Mouse (Mus musculus): ENCODE measurements around the gene Gpn1.
"Not testable (repeated sequence)": the region's sequence is repeated elsewhere in the genome, so short reads cannot be mapped to it uniquely, and the experiment has no call there.

The Gpn1 gene

GRCm38 (mm10) chr5:31494513-31495297, at the start of gene Gpn1:
TSS of gene Gpn1 (plus strand) at chr5:31494741.
- peak; percentile 94 for DNase-seq (ENCODE audit: low read depth, low spot score)

GRCm38 (mm10) chr5:31451336-31451735, 43.2 kb upstream of the Gpn1 start:
- DNase-seq (ENCODE audit: low read depth, low spot score) = no peak

GRCm38 (mm10) chr5:31451878-31452561, 42.5 kb upstream of the Gpn1 start, which contains the start of gene Zfp512:
TSS of gene Zfp512 (plus strand) at chr5:31452431.
- peak; percentile 97 for DNase-seq (ENCODE audit: low read depth, low spot score)

GRCm38 (mm10) chr5:31452562-31452878, 42.0 kb upstream of the Gpn1 start:
- no peak for DNase-seq (ENCODE audit: low read depth, low spot score)

- no peak for DNase-seq (ENCODE audit: low read depth, low spot score)
Measured at GRCm38 (mm10) chr5:31452886-31453410, 41.6 kb upstream of the Gpn1 start.

GRCm38 (mm10) chr5:31467798-31468197, 26.7 kb upstream of the Gpn1 start:
- DNase-seq (ENCODE audit: low read depth, low spot score) = no peak

GRCm38 (mm10) chr5:31469711-31470110, 24.8 kb upstream of the Gpn1 start:
- DNase-seq (ENCODE audit: low read depth, low spot score) = no peak

- DNase-seq (ENCODE audit: low read depth, low spot score) = peak; percentile 49
Measured at GRCm38 (mm10) chr5:31470334-31470733, 24.2 kb upstream of the Gpn1 start.

GRCm38 (mm10) chr5:31480536-31480935, 14.0 kb upstream of the Gpn1 start:
- DNase-seq (ENCODE audit: low read depth, low spot score) = no peak

- no peak for DNase-seq (ENCODE audit: low read depth, low spot score)
Measured at GRCm38 (mm10) chr5:31485440-31485839, 9.1 kb upstream of the Gpn1 start, which contains the start of gene 4930548H24Rik. TSS of gene 4930548H24Rik (plus strand) at chr5:31485740.

GRCm38 (mm10) chr5:31487889-31488288, 6.7 kb upstream of the Gpn1 start:
- no peak for DNase-seq (ENCODE audit: low read depth, low spot score)

- no peak for DNase-seq (ENCODE audit: low read depth, low spot score)
Measured at GRCm38 (mm10) chr5:31489116-31489769, 5.3 kb upstream of the Gpn1 start.

- DNase-seq (ENCODE audit: low read depth, low spot score) = no peak
Measured at GRCm38 (mm10) chr5:31492031-31492430, 2.5 kb upstream of the Gpn1 start.

- DNase-seq (ENCODE audit: low read depth, low spot score) = no peak
Measured at GRCm38 (mm10) chr5:31504843-31505242, 10.3 kb downstream of the Gpn1 start.

- no peak for DNase-seq (ENCODE audit: low read depth, low spot score)
Measured at GRCm38 (mm10) chr5:31512481-31512880, 17.9 kb downstream of the Gpn1 start.

GRCm38 (mm10) chr5:31520556-31520955, 26.0 kb downstream of the Gpn1 start:
- no peak for DNase-seq (ENCODE audit: low read depth, low spot score)

- peak; percentile 86 for DNase-seq (ENCODE audit: low read depth, low spot score)
Measured at GRCm38 (mm10) chr5:31526354-31527116, 32.0 kb downstream of the Gpn1 start, which contains the start of gene Slc4a1ap. TSS of gene Slc4a1ap (plus strand) at chr5:31526995.

GRCm38 (mm10) chr5:31527117-31527680, 32.7 kb downstream of the Gpn1 start:
- DNase-seq (ENCODE audit: low read depth, low spot score) = no peak

- not testable (repeated sequence) for DNase-seq (ENCODE audit: low read depth, low spot score)
Measured at GRCm38 (mm10) chr5:31527707-31528106, 33.2 kb downstream of the Gpn1 start, which contains the start of gene Supt7l. TSS of gene Supt7l (minus strand) at chr5:31527807.

- no peak for DNase-seq (ENCODE audit: low read depth, low spot score)
Measured at GRCm38 (mm10) chr5:31528560-31528959, 34.0 kb downstream of the Gpn1 start.

GRCm38 (mm10) chr5:31535228-31535627, 40.7 kb downstream of the Gpn1 start:
- DNase-seq (ENCODE audit: low read depth, low spot score) = no peak
